Mouse (Mus musculus): Measurements from ENCODE around the gene Crybb1.

GRCm38 (mm10) chr5:112294696-112295095 lies 39.1 kb downstream of the Crybb1 start:
- no peak for TF ChIP-seq CTCF (IDR thresholded peaks at IDR 0.05; ENCODE audit: borderline replicate concordance, extremely low read depth, insufficient read depth, insufficient read length)
- TF ChIP-seq POLR2A (IDR thresholded peaks at IDR 0.05; ENCODE audit: borderline replicate concordance, extremely low read depth, insufficient read depth, insufficient read length, poor library complexity, severe bottlenecking), result no peak
